Mouse (Mus musculus) gastrocnemius, postnatal 10 days (tissue): Measurements from ENCODE around the gene Prkab2. TPM values are rescaled to one million over a fixed set of nuclear protein-coding genes. Genes with fewer than 3 reads are reported as not detected.

Experiments used
- DNase-seq: peaks from one replicate; pipeline ENCODE4 v3.0.0; 2021; ENCODE audit warnings: mixed read lengths
- microRNA-seq, 2 experiments: library from miRNA; unstranded; fragments of <30 nt; microRNA quantifications; one replicate each; pipeline ENCODE4 v1.2.0; 2021
- total RNA-seq, 2 experiments: library from RNA; stranded (reverse); gene quantifications; 2 replicates each; pipeline ENCODE4 v1.2.3; 2021

Prkab2 gene
- total RNA-seq, 2 experiments from 2014 or later = 58.2 to 66.6 TPM

GRCm38 (mm10) chr3:97691443-97692017 is 33.5 kb downstream of the Prkab2 start:
- DNase-seq = no peak

- no peak for DNase-seq
Observed at GRCm38 (mm10) chr3:97693806-97694205, 35.8 kb downstream of the Prkab2 start.

GRCm38 (mm10) chr3:97696866-97697265 is 38.9 kb downstream of the Prkab2 start:
- no peak for DNase-seq

- DNase-seq = no peak
Observed at GRCm38 (mm10) chr3:97697291-97697690, 39.3 kb downstream of the Prkab2 start.

- DNase-seq = no peak
Observed at GRCm38 (mm10) chr3:97699061-97699460, 41.1 kb downstream of the Prkab2 start.

GRCm38 (mm10) chr3:97701198-97701597 is 43.2 kb downstream of the Prkab2 start:
- DNase-seq = no peak

GRCm38 (mm10) chr3:97702448-97703080 is 44.6 kb downstream of the Prkab2 start:
- no peak for DNase-seq

- DNase-seq = no peak
Observed at GRCm38 (mm10) chr3:97705508-97705907, 47.5 kb downstream of the Prkab2 start.

- DNase-seq = no peak
Observed at GRCm38 (mm10) chr3:97706561-97706960, 48.6 kb downstream of the Prkab2 start.

- no peak for DNase-seq
Observed at GRCm38 (mm10) chr3:97710134-97710533, 52.1 kb downstream of the Prkab2 start.

GRCm38 (mm10) chr3:97710881-97711280 is 52.9 kb downstream of the Prkab2 start:
- no peak for DNase-seq

- DNase-seq = no peak
Observed at GRCm38 (mm10) chr3:97715922-97716321, 57.9 kb downstream of the Prkab2 start.

GRCm38 (mm10) chr3:97719116-97719515 is 61.1 kb downstream of the Prkab2 start:
- no peak for DNase-seq

Small RNA genes lying within 50 kb of the gene (microRNA-seq; reads per million reads assigned to microRNA genes)
- gene Mir7225 = 0 to 0.25 reads per million in 2 experiments

Other genes with a start within 250 kb of the Prkab2 start
- not detected for gene Olfr1402, start 236.2 kb upstream of the Prkab2 start, total RNA-seq
- 10 to 100 TPM; 11.7 to 11.8 TPM for gene Chd1l, start 48.0 kb upstream of the Prkab2 start, total RNA-seq
- 1 to 10 TPM; 3.8 to 4.5 TPM for gene Fmo5, start 29.4 kb upstream of the Prkab2 start, total RNA-seq
- not detected for gene Gm17651, start 16.5 kb downstream of the Prkab2 start, total RNA-seq
- gene Pde4dip, start 230.5 kb downstream of the Prkab2 start, total RNA-seq = 1,000 to 10,000 TPM; 1,278 to 1,422 TPM
- gene Sec22b, start 243.0 kb downstream of the Prkab2 start, total RNA-seq = 10 to 100 TPM; 38.8 to 42.7 TPM